Mouse (Mus musculus) Muller cell, postnatal 12 days (primary cell): ENCODE data around the gene Btaf1.
A peak's percentile ranks its signal among the peaks of the same experiment; 100 is the strongest.
"Not testable (repeated sequence)": the region's sequence is repeated elsewhere in the genome, so short reads cannot be mapped to it uniquely, and the experiment has no call there.

Source experiments
- DNase-seq: peaks from one replicate; pipeline ENCODE4 v3.0.0-alpha.2; 2015; ENCODE audit errors: inconsistent ontology term

Gene Btaf1

GRCm38 (mm10) chr19:36922015-36922414, 3.9 kb upstream of the Btaf1 start:
- DNase-seq: peak; percentile 60

DNA sequence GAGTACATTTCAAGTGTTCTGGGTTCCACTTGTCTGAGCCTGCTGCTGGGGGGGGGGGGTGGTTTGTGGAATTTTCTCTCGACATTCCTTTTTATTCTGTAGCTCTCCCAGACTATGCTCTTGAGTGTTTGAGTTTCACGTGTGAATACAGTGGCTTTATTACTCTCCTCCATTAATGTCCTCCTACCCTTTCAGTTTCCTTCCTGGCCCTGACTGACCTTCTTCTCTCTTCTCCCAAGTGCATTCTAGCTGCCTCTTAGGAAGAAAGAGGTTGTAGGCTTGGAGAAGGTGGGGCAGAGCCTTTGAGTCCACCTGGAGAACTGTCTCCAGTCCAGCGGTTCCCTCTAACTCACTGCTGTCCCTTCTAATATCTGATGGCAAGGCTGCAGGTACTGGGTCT, 2.9 kb upstream of the Btaf1 start:
- no peak for DNase-seq

DNA sequence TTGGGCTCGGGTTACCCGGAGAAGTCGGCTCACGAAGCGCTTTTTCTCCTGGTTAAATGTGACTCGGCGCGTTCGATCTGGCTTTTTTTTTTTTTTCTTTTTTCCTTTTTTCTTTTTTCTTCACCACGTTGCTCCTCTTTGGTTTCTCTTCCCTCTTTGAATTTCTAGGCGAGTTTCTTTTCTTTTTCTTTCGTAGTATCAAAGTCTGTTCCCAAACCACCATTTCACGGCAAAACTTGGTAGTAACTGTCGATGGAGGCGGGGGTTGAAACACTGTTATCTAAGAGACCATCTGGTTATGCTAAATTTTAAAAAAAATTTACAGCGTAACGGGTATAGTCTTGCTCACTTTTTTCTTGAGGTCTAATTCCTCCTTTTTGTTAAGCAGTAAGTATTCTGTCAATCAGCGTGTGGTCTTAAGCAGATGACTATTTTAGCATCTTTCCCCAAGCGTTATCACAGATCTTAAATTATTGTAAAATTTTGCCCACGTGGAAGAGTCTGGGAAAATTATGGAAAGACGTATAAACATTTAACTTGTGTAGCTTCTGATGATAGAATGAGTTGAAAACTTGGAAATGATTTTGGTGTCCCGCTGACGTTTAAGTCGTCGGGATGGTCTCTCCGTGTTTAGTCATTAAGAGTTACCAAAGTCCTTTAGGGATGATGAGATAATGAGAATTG, 816 bp downstream of the Btaf1 start:
- peak; percentile 46 for DNase-seq

- DNase-seq: peak; percentile 7
Measured at GRCm38 (mm10) chr19:36927800-36928361, 2.0 kb downstream of the Btaf1 start.

GRCm38 (mm10) chr19:36929816-36930215, 3.9 kb downstream of the Btaf1 start:
- no peak for DNase-seq

GRCm38 (mm10) chr19:36932097-36932496, 6.2 kb downstream of the Btaf1 start:
- DNase-seq: no peak

DNA sequence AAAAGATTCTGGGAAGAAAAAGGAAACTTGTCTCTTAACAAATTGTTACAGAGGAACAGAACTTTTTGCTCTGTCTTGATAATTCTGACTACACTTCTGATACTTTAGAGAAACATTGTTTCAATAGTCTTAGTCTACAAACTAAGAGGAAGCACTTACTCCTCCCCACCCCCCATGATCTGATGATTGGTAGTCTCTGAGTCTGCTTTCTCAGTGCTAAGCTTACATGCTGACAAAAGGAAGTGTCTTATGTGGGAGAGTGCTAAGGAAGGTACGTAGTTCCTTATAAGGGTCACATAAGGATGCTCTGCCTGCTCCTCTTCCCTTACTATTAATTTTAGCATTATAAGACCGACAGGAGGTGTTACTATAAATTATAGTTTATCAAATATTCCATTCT, 6.7 kb downstream of the Btaf1 start:
- no peak for DNase-seq

DNA sequence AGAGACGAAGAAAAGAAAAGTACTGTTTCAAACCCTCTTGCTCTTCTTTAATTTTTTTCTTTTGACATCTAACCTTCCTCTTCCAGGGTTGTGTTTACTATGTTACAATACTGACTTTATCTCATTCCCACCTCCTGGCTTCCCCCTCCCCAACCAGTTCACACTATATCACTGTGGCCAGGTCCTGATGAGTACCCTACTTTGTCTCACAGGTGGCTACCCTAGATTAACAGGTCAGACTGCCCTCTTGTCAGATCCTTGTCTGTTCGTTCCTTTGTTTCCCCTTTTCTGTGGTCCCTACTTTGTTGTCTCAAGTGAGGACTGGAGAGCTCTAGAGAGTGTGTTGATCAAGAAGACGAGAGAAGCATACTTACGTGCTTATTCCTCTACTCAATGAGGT, 10.4 kb downstream of the Btaf1 start:
- no peak for DNase-seq

GRCm38 (mm10) chr19:36938008-36938407, 12.1 kb downstream of the Btaf1 start:
- no peak for DNase-seq

DNA sequence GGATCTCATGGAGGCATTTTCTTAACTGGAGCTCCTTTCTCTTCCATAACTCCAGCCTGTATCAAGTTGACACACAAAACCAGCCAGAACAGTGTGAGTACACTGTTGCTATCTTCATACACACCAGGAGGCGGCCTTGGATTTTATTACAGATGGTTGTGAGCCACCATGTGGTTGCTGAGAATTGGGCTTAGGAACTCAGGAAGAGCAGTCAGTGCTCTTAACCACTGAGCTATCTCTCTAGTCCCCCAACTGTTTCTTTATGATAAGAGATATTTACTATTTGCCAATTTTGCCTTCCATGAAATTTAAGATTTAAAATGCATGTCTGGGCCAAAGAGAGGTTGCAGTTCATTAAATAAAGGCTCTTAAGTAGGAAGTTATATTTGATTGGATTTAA, 14.2 kb downstream of the Btaf1 start:
- DNase-seq: no peak

DNA sequence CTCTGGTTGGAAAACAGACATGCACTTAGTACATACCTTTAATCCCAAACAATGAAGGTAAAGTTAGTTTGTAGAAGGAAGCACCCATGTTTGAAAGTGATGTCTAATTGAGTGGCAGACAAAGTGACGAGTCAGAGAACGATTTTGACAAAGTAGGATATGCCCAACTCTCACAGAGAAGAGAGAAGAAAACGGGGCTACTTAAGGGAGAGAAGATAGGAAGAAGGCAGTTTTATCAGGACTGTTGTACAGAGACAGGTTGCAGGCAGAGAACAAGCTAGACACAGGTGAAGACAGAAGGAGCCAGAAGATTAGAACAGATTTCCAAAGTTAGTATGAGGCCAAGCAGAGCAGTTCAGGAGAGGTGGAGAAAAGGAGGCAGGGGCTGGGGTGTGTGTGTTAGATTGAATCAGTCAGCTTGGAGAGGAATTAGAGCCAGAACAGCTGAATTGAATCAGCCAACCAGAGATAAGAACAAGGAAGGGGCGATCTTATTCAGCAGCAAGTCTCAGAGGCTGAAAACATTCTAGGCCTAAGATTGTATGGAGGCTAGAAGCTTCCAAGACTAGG, 27.8 kb downstream of the Btaf1 start:
- DNase-seq: no peak

DNA sequence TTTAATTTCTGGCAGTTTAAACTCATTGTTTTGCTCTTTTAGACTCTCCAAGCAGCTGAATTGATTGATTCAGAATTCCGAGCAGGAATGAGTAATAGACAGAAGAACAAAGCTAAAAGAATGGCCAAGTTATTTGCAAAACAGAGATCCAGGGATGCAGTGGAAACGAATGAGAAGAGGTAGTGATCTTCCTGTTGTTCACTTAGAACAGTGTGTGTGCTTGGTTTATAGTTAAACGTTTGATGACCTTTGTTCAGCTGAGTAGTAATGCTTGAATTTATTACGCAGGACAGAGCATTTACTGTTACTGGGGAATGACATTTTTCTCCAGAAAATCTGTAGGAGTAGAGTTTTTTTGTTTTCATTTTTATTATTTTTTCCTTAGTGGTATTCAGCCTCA, 32.5 kb downstream of the Btaf1 start:
- DNase-seq: no peak

- DNase-seq: no peak
Measured at GRCm38 (mm10) chr19:36961320-36961719, 35.4 kb downstream of the Btaf1 start.

DNA sequence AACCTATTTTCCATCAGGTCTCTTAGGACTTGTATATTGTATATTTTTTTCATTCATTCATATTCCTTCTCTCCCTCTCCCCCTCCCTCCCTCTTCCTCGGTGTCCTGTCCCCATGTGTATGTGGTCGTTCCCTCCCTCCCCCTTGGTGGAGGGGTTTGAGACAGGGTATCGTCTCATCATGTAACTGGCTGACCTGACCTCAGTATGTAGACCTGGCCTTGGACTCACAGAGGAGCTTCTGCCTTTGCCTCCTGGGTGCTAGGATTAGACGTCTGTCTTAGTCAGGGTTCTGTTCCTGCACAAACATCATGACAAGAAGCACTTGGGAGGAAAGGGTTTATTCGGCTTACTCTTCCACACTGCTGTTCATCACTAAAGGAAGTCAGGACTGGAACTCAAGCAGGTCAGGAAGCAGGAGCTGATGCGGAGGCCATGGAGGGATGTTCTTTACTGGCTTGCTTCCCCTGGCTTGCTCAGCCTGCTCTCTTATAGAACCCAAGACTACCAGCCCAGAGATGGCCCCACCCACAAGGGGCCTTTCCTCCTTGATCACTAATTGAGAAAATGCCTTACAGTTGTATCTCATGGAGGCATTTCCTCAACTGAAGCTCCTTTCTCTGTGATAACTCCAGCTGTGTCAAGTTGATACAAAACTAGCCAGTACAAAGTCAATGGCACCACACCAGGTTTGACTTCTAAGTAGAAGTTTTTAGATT, 36.8 kb downstream of the Btaf1 start:
- not testable (repeated sequence) for DNase-seq

DNA sequence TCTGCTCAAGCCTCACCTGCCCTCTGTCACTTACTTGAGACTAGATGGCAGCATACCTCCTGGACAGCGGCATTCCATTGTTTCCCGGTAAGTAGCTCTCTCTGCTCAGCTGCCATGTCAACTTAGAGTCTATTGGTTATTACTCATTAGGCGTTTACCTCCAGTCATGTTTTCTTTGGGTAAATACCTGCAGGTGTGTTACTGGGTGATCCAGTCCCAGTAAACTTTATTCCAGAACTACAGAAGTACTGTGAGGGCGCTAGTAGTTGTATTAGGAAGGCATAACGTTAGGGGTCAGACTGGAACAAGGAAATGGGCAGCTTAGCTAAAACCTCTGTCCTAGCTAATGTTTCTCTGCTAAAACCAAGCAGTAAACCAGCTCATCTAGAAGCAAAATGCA, 78.7 kb downstream of the Btaf1 start:
- DNase-seq: no peak

GRCm38 (mm10) chr19:37009878-37010281, 84.0 kb downstream of the Btaf1 start:
- no peak for DNase-seq

- no peak for DNase-seq
Measured at GRCm38 (mm10) chr19:37013461-37013860, 87.6 kb downstream of the Btaf1 start.

DNA sequence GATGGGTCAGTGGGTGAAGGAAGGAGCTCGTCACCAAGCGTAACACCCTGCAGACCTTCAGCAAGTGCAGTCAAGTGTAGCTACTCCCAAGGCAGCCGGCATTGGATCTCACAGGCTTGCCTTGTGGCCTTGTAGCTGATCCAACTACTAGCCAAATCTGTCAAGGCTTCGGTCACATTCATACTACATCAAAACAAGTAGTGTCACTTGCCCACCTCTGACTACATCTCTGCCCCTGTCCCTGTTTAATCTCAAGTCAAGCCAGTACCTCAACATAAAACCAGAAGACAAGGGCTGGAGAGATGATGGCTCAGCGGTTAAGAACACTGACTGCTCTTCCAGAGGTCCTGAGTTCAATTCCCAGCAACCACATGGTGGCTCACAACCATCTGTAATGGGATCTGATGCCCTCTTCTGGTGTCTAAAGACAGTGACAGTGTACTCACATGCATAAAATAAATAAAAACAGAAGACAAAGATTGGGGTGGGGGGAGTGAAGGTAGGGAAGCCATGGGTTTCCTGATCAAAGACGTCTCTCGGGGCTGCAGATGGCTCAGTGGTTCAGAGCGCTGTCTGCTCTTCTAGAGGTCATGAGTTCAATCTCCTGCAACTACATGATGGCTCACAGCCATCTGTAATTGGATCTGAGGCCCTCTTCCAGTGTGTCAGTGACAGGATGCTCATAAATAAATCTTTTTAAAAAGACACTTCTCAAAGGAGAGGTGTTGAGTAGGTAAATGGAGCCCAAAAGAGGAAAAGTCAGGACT, 88.5 kb downstream of the Btaf1 start:
- no peak for DNase-seq

GRCm38 (mm10) chr19:37016890-37017289, 91.0 kb downstream of the Btaf1 start:
- DNase-seq: no peak

DNA sequence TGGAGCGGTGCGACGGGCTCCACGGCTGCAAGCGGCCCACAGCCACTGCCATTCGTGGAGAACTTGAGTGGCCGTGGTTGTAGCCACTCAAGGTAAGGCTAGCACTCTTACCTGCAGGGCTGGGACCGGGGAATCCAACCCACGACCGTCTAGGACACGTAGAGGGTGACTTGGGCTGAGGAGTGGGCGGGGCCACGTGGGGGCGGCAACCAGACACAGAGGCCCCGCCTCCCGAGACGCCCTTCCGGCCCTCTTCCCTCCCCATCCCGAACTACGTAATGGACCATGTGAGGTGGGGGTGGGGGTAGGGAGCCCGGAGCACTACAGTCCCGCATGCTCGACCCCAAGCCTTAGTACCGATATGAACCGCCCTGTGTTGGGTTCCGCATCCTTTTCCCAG, 92.5 kb downstream of the Btaf1 start:
- peak; percentile 88 for DNase-seq

GRCm38 (mm10) chr19:37018931-37019330, 93.1 kb downstream of the Btaf1 start:
- no peak for DNase-seq

DNA sequence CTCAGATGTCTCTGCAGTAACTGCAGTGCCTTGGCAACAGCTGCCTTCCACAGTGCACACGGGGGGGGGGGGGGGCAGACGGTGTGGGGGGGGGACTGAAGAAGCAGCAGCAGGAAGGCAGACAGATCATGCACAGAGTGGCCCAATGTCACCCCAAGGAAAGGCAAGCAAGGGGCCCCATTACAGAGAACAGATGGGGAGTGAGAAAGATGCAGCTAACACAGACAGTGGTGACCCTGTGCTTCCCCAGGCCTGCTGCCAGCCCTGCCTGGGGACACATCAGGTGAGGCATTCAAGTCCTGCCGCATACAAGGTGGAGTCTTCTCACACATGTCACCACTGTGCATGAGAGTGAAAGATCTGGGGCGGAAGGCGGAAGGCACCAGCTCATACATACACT, 94.7 kb downstream of the Btaf1 start:
- no peak for DNase-seq
